Mouse (Mus musculus) E14TG2a.4 (cell line): ENCODE results near the gene Zfp62.

Experiments
- CTCF ChIP-seq: conservative IDR thresholded peaks from 2 replicates; pipeline ENCODE4 v1.5.1; 2014; ENCODE audit warnings: low read length
- POU5F1 ChIP-seq: IDR thresholded peaks from 2 replicates; pipeline ENCODE4 v1.6.1; 2014; ENCODE audit warnings: low read length, borderline replicate concordance

GRCm38 (mm10) chr11:49156821-49157814 lies 46.0 kb upstream of the Zfp62 start:
- TF ChIP-seq CTCF (no peak), POU5F1 (no peak)
